Mouse (Mus musculus): ENCODE results near the gene Rps9. TPM values are rescaled to one million over a fixed set of nuclear protein-coding genes. Genes with fewer than 3 reads are reported as not detected.

Gene Rps9
- polyA plus RNA-seq, 1 experiment from 2014 or later = 840 TPM

- no peaks in the 10 kb centered on the region for H3K27me3 ChIP-seq (ENCODE audit: control insufficient read depth, insufficient read depth, low read length)
- no peaks in the 10 kb centered on the region for H3K4me1 ChIP-seq (replicated peaks; ENCODE audit: control insufficient read depth, insufficient read depth, low read length)
- ATAC-seq (ENCODE audit: low FRiP score) = no peak
- no peaks in the 10 kb centered on the region for H3K9me3 ChIP-seq (ENCODE audit: control insufficient read depth, low read length)
- no peak overlapping the region for H3K4me3 ChIP-seq (replicated peaks; ENCODE audit: low read length)
- DNase-seq (ENCODE audit: low spot score) = no peak
- peaks cover 29% of the 10 kb centered on the region for H3K36me3 ChIP-seq (replicated peaks; ENCODE audit: control insufficient read depth, insufficient read depth)
- H3K9ac ChIP-seq = no peak overlapping the region
- no peak overlapping the region for H3K27ac ChIP-seq
- no peak overlapping the region for H3K4me2 ChIP-seq (replicated peaks)
- 91% methylated on average over 12 of the region's 12 CpGs for WGBS
Observed at GRCm38 (mm10) chr7:3676371-3676770, 27.4 kb upstream of the Rps9 start.

GRCm38 (mm10) chr7:3677342-3677741, 26.5 kb upstream of the Rps9 start, which contains the start of gene Tmc4:
Gene Tmc4 (minus strand): TSS chr7:3677553.
- Histone ChIP-seq H3K4me1 (replicated peaks; ENCODE audit: control insufficient read depth, insufficient read depth, low read length) (no peaks in the 10 kb centered on the region), H3K36me3 (replicated peaks; ENCODE audit: control insufficient read depth, insufficient read depth) (peaks cover 31% of the 10 kb centered on the region), H3K4me2 (replicated peaks) (no peak within 1 kb of the TSS), H3K27me3 (ENCODE audit: control insufficient read depth, insufficient read depth, low read length) (no peaks in the 10 kb centered on the region), H3K9ac (no peak within 1 kb of the TSS), H3K4me3 (replicated peaks; ENCODE audit: low read length) (no peak within 1 kb of the TSS), H3K9me3 (ENCODE audit: control insufficient read depth, low read length) (no peaks in the 10 kb centered on the region), H3K27ac (no peak within 1 kb of the TSS)
- DNase-seq (ENCODE audit: low spot score) = no peak
- no peak for ATAC-seq (ENCODE audit: low FRiP score)
- 65% methylated on average over 9 of the region's 9 CpGs for WGBS

GRCm38 (mm10) chr7:3683908-3684550, 19.8 kb upstream of the Rps9 start:
- H3K27ac ChIP-seq = peak overlapping the region; percentile 73
- DNase-seq (ENCODE audit: low spot score) = peak; percentile 53
- ATAC-seq (ENCODE audit: low FRiP score) = peak; percentile 76
- H3K9me3 ChIP-seq (ENCODE audit: control insufficient read depth, low read length) = no peaks in the 10 kb centered on the region
- H3K27me3 ChIP-seq (ENCODE audit: control insufficient read depth, insufficient read depth, low read length) = no peaks in the 10 kb centered on the region
- H3K4me1 ChIP-seq (replicated peaks; ENCODE audit: control insufficient read depth, insufficient read depth, low read length) = peaks cover 10% of the 10 kb centered on the region; the same call in 1 of the 2 replicates
- H3K9ac ChIP-seq = no peak overlapping the region
- peaks cover 63% of the 10 kb centered on the region for H3K36me3 ChIP-seq (replicated peaks; ENCODE audit: control insufficient read depth, insufficient read depth)
- WGBS = 48% methylated on average over 10 of the region's 10 CpGs
- H3K4me3 ChIP-seq (replicated peaks; ENCODE audit: low read length) = no peak overlapping the region
- H3K4me2 ChIP-seq (replicated peaks) = no peak overlapping the region

GRCm38 (mm10) chr7:3684698-3685097, 19.1 kb upstream of the Rps9 start:
- Histone ChIP-seq H3K4me2 (replicated peaks) (no peak overlapping the region), H3K27ac (peak overlapping the region; percentile 73), H3K27me3 (ENCODE audit: control insufficient read depth, insufficient read depth, low read length) (no peaks in the 10 kb centered on the region), H3K36me3 (replicated peaks; ENCODE audit: control insufficient read depth, insufficient read depth) (peaks cover 62% of the 10 kb centered on the region), H3K9ac (no peak overlapping the region), H3K9me3 (ENCODE audit: control insufficient read depth, low read length) (no peaks in the 10 kb centered on the region), H3K4me3 (replicated peaks; ENCODE audit: low read length) (no peak overlapping the region), H3K4me1 (replicated peaks; ENCODE audit: control insufficient read depth, insufficient read depth, low read length) (peaks cover 10% of the 10 kb centered on the region; the same call in 1 of the 2 replicates)
- ATAC-seq (ENCODE audit: low FRiP score) (no peak), DNase-seq (ENCODE audit: low spot score) (no peak)
- WGBS = 67% methylated on average over 8 of the region's 8 CpGs

DNA sequence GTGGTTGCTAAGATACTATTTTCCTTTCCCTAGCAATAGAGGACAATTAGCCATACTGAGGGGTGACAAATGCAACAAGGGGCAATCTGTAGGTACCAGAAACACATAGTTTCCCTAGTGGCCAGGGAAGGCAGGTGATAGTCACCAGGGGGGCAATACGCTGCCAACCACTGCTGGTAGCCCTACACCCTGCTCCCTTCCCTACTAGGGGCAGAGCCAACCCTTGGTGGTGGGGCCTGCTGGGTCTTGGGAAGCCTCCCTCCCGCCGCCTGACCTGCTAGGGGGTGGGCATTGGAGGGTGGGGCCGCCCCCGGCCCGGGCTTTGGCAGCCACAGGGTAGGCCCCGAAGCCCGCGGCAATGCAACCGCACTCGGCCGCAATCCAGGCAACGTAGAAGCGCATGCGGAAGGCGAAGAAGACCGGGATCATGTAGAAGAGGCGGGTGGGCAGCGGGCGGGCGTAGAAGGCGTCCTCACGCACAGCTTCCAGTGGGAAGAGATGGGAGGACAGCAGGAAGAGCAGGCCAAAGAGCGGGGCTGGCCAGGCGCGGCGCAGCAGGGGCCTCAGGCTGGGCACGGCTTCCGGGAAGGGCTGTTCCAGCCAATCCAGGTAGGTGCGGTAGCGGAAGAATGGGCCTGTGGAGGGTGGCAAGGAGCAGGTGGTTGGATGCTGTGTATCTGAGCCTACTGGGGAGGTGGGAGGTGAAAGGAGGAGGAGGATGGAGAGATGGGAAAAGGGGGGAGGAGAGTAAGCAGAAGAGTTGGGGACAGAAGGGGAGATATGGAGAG, 18.2 kb upstream of the Rps9 start:
- H3K4me2 ChIP-seq (replicated peaks) = no peak overlapping the region
- no peak overlapping the region for H3K27ac ChIP-seq
- ATAC-seq (ENCODE audit: low FRiP score) (0 out of 2 replicates have a peak, but pooled peaks have one; percentile 21), DNase-seq (ENCODE audit: low spot score) (no peak)
- no peaks in the 10 kb centered on the region for H3K27me3 ChIP-seq (ENCODE audit: control insufficient read depth, insufficient read depth, low read length)
- peaks cover 62% of the 10 kb centered on the region for H3K36me3 ChIP-seq (replicated peaks; ENCODE audit: control insufficient read depth, insufficient read depth)
- peaks cover 10% of the 10 kb centered on the region; the same call in 1 of the 2 replicates for H3K4me1 ChIP-seq (replicated peaks; ENCODE audit: control insufficient read depth, insufficient read depth, low read length)
- no peaks in the 10 kb centered on the region for H3K9me3 ChIP-seq (ENCODE audit: control insufficient read depth, low read length)
- no peak overlapping the region for H3K4me3 ChIP-seq (replicated peaks; ENCODE audit: low read length)
- WGBS = 78% methylated on average over 31 of the region's 31 CpGs
- H3K9ac ChIP-seq = no peak overlapping the region

DNA sequence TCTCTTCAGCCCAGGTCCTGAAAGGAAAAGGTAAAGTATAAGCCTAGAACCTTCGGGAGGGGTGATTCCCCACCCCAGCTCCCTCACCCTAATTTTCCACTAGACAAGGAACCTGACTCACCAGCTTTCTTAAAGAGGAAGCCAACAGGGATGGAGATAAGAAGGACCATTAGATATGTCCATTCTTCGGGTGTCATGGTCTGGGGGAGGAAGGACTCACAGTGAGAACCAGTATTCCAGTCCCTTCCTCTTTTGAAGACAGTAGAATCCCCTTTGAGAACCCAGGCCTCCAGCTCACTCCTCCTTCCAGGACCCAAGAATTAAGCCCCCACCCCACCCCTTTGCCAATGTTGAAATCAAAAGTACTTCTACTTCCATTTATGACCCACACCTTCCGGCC, 11.9 kb upstream of the Rps9 start:
- 38% methylated on average over 3 of the region's 3 CpGs for WGBS
- no peaks in the 10 kb centered on the region for H3K27me3 ChIP-seq (ENCODE audit: control insufficient read depth, insufficient read depth, low read length)
- no peak for DNase-seq (ENCODE audit: low spot score)

DNA sequence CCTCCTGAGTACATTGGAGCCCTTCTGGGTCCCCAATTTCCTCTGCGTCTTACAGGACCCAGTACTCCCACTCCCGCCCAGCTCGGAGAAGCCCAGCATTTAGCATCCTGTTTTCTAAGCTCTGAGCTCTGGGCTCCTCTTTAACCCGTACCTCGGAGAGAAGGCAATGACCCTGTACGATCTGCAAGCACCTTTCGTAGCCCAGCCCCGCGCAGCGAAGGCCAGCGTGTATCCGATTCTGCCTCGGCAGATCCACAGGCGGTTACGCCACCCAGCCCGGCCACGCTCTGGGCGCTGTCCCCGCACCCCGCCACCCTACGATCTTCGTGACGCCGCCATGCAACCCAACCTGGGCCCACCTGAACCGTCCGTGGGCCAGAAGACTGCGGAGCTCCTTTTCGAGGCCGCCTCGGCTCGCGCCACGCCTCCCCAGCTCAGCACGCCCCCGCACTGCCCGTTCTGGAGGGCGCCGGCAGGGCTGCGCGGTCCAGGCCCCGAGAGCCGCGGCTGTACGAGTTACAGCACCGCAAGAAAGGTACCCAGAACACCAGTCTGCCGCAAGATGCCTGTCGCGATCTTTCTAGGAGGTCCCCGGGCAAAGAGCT, 11.3 kb upstream of the Rps9 start, which contains the start of gene Tsen34:
Gene Tsen34 (plus strand): TSS at position 482 of the 605 bp plus-strand sequence.
- WGBS = under 1% methylated on average over 49 of the region's 49 CpGs
- Histone ChIP-seq H3K36me3 (replicated peaks; ENCODE audit: control insufficient read depth, insufficient read depth) (peaks cover 40% of the 10 kb centered on the region), H3K27ac (peak within 1 kb of the TSS; percentile 93), H3K4me1 (replicated peaks; ENCODE audit: control insufficient read depth, insufficient read depth, low read length) (peaks cover 19% of the 10 kb centered on the region), H3K9me3 (ENCODE audit: control insufficient read depth, low read length) (no peaks in the 10 kb centered on the region), H3K4me3 (replicated peaks; ENCODE audit: low read length) (peak within 1 kb of the TSS; percentile 88), H3K27me3 (ENCODE audit: control insufficient read depth, insufficient read depth, low read length) (no peaks in the 10 kb centered on the region), H3K4me2 (replicated peaks) (peak within 1 kb of the TSS; percentile 88), H3K9ac (peak within 1 kb of the TSS; percentile 93)
- ATAC-seq (ENCODE audit: low FRiP score) = no peak; the same call in 1 of the 2 replicates
- DNase-seq (ENCODE audit: low spot score) = no peak

More for the DNA sequence above, 11.9 kb upstream of the Rps9 start:
- H3K9ac ChIP-seq = peak overlapping the region; percentile 93
- no peak for ATAC-seq (ENCODE audit: low FRiP score)
- peak overlapping the region; percentile 88 for H3K4me3 ChIP-seq (replicated peaks; ENCODE audit: low read length)
- H3K27ac ChIP-seq = peak overlapping the region; percentile 93; the same call in 1 of the 2 replicates
- peak overlapping the region; percentile 88 for H3K4me2 ChIP-seq (replicated peaks)
- H3K9me3 ChIP-seq (ENCODE audit: control insufficient read depth, low read length) = no peaks in the 10 kb centered on the region
- peaks cover 40% of the 10 kb centered on the region for H3K36me3 ChIP-seq (replicated peaks; ENCODE audit: control insufficient read depth, insufficient read depth)
- H3K4me1 ChIP-seq (replicated peaks; ENCODE audit: control insufficient read depth, insufficient read depth, low read length) = peaks cover 19% of the 10 kb centered on the region

DNA sequence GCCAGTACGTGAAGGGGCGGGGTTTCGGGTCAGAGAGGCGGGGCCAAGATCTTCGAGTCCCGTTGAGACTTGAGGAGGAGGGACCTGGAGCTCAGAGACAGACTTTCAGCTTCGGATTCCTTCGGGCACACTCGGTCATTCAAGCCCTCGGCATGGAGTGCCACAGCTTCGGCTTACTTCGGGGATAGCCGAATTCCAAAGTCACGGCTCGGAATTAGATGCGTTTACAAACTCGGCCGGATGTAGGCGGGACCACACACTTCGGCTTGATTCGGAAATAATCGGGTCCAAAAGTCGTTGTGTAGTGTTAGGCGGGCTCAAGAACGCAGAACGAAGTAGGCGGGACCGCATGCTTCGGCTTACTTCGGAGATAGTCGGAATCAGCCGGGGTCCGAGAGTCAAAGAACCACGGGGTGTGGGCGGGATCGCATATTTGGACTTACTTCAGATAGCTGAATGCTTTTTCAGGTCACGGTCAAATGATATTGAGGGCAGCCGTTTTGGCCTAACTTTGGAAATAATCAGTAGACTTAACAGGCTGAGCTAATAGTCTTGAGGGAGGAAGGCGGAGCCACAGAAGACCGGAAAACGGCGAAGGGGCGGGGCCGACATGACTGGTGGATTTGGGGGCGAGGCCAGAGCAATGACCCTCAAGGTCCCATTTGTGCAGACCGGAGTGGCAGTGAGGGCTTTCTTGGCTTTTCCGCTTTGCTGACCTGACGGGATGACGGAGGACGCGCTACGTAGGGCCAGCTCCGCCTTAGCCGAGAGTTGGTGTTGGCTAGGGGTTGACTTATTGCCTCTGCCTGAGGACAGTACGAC, 10.6 kb upstream of the Rps9 start, which contains the start of gene Mboat7:
Gene Mboat7 (minus strand): TSS at position 537 of the 822 bp plus-strand sequence.
- Histone ChIP-seq H3K27me3 (ENCODE audit: control insufficient read depth, insufficient read depth, low read length) (no peaks in the 10 kb centered on the region), H3K4me1 (replicated peaks; ENCODE audit: control insufficient read depth, insufficient read depth, low read length) (peaks cover 19% of the 10 kb centered on the region), H3K9ac (peak within 1 kb of the TSS; percentile 93), H3K4me3 (replicated peaks; ENCODE audit: low read length) (peak within 1 kb of the TSS; percentile 88), H3K27ac (peak within 1 kb of the TSS; percentile 93), H3K4me2 (replicated peaks) (peak within 1 kb of the TSS; percentile 88), H3K9me3 (ENCODE audit: control insufficient read depth, low read length) (no peaks in the 10 kb centered on the region), H3K36me3 (replicated peaks; ENCODE audit: control insufficient read depth, insufficient read depth) (peaks cover 44% of the 10 kb centered on the region)
- ATAC-seq (ENCODE audit: low FRiP score) (peak; percentile 94), DNase-seq (ENCODE audit: low spot score) (peak; percentile 98)
- under 1% methylated on average over 55 of the region's 55 CpGs for WGBS
